Mouse (Mus musculus): ENCODE results near the gene Insc. TPM values are rescaled to one million over a fixed set of nuclear protein-coding genes. Genes with fewer than 3 reads are reported as not detected.

Insc gene
- polyA plus RNA-seq, 1 experiment, result 2.3 TPM

GRCm38 (mm10) chr7:114738166-114738565 lies 5.3 kb upstream of the Insc start:
- no peak for DNase-seq (ENCODE audit: low read depth)
- TF ChIP-seq CTCF (IDR thresholded peaks at IDR 0.05; ENCODE audit: borderline replicate concordance, extremely low read depth, insufficient read depth, insufficient read length) (no peak), POLR2A (IDR thresholded peaks at IDR 0.05; ENCODE audit: borderline replicate concordance, extremely low read depth, insufficient read depth, insufficient read length, poor library complexity, severe bottlenecking) (no peak)

- DNase-seq (ENCODE audit: low read depth), result no peak
Measured at GRCm38 (mm10) chr7:114740360-114741165, 2.9 kb upstream of the Insc start.

GRCm38 (mm10) chr7:114744639-114745245 lies 1.2 kb downstream of the Insc start:
- DNase-seq (ENCODE audit: low read depth), result peak; percentile 10
- TF ChIP-seq POLR2A (IDR thresholded peaks at IDR 0.05; ENCODE audit: borderline replicate concordance, extremely low read depth, insufficient read depth, insufficient read length, poor library complexity, severe bottlenecking) (no peak), CTCF (IDR thresholded peaks at IDR 0.05; ENCODE audit: borderline replicate concordance, extremely low read depth, insufficient read depth, insufficient read length) (no peak)

More at GRCm38 (mm10) chr7:114740360-114741165, 2.9 kb upstream of the Insc start:
- TF ChIP-seq CTCF (IDR thresholded peaks at IDR 0.05; ENCODE audit: borderline replicate concordance, extremely low read depth, insufficient read depth, insufficient read length) (peak; percentile 44; the same call in 1 of the 2 replicates), POLR2A (IDR thresholded peaks at IDR 0.05; ENCODE audit: borderline replicate concordance, extremely low read depth, insufficient read depth, insufficient read length, poor library complexity, severe bottlenecking) (no peak)

- TF ChIP-seq POLR2A (IDR thresholded peaks at IDR 0.05; ENCODE audit: borderline replicate concordance, extremely low read depth, insufficient read depth, insufficient read length, poor library complexity, severe bottlenecking) (no peak), CTCF (IDR thresholded peaks at IDR 0.05; ENCODE audit: borderline replicate concordance, extremely low read depth, insufficient read depth, insufficient read length) (peak; percentile 30; the same call in 1 of the 2 replicates)
Measured at GRCm38 (mm10) chr7:114745481-114746271, 2.2 kb downstream of the Insc start.

DNA sequence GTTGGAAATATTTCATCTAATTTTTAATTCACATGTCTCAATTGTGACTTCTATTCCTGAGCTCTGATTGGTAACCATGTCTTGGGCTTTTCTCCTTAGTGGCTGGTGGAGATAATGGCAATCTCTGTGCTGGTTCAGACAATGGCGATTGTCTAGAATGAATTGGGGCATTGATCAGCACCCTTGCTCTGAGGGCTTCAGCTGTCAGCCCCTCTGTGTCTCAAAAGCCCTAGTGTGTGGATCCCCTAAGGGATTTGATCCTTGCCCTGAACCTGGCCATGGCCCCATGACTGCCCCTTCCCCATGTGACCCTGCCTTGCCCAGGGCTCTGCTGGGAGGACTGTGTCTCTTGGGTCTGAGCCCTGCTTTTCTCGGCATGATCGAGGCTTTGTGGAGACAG lies 4.1 kb downstream of the Insc start:
- TF ChIP-seq POLR2A (IDR thresholded peaks at IDR 0.05; ENCODE audit: borderline replicate concordance, extremely low read depth, insufficient read depth, insufficient read length, poor library complexity, severe bottlenecking) (no peak), CTCF (IDR thresholded peaks at IDR 0.05; ENCODE audit: borderline replicate concordance, extremely low read depth, insufficient read depth, insufficient read length) (no peak)
- DNase-seq (ENCODE audit: low read depth), result no peak

More at GRCm38 (mm10) chr7:114745481-114746271, 2.2 kb downstream of the Insc start:
- DNase-seq (ENCODE audit: low read depth), result peak; percentile 15

DNA sequence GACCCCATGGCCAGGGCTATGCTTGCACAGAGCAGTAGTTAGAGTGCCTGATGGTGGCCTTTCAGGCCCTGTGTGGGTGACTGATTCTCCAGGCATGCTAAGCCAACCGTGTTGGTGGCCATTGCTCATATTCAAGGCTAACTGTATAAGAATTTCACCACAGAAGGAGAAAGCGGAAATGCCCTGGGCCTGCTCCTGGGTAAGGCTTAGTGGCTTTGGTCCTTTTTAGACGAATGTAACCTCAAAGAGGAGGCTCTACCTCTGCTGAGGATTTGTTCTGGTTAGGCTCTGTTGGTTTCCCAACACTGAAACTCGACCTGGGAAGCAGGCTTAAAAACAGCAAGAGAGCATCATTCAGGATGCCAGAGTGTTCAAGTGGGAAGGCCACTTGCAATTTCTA lies 4.7 kb downstream of the Insc start:
- no peak for TF ChIP-seq POLR2A (IDR thresholded peaks at IDR 0.05; ENCODE audit: borderline replicate concordance, extremely low read depth, insufficient read depth, insufficient read length, poor library complexity, severe bottlenecking)
- no peak for TF ChIP-seq CTCF (IDR thresholded peaks at IDR 0.05; ENCODE audit: borderline replicate concordance, extremely low read depth, insufficient read depth, insufficient read length)
- DNase-seq (ENCODE audit: low read depth), result no peak

GRCm38 (mm10) chr7:114753471-114753870 lies 10.0 kb downstream of the Insc start:
- TF ChIP-seq CTCF (IDR thresholded peaks at IDR 0.05; ENCODE audit: borderline replicate concordance, extremely low read depth, insufficient read depth, insufficient read length) (no peak), POLR2A (IDR thresholded peaks at IDR 0.05; ENCODE audit: borderline replicate concordance, extremely low read depth, insufficient read depth, insufficient read length, poor library complexity, severe bottlenecking) (no peak)
- peak; percentile 48 for DNase-seq (ENCODE audit: low read depth)

- peak; percentile 29 for DNase-seq (ENCODE audit: low read depth)
- TF ChIP-seq CTCF (IDR thresholded peaks at IDR 0.05; ENCODE audit: borderline replicate concordance, extremely low read depth, insufficient read depth, insufficient read length) (no peak), POLR2A (IDR thresholded peaks at IDR 0.05; ENCODE audit: borderline replicate concordance, extremely low read depth, insufficient read depth, insufficient read length, poor library complexity, severe bottlenecking) (no peak)
Measured at GRCm38 (mm10) chr7:114754196-114754595, 10.7 kb downstream of the Insc start.

DNA sequence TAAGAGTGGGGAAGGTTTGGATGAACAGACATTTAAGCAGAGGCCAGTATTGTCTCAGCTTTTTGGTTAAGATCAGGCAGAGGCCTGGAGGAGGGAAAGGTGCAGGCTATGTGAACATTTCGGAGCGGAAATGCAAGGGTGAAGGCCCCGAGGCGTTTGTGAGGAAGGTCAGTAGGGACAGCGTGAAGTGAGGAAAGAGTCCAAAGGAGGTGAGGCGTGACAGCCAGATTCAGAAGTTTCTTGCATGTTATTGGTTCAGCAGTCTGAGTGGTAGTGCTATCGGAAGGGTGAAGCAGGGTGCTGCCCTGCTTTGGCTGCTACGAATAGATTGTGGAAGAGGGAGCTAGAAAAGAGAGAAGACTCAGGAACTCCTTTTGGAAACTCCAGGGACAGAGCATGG lies 11.1 kb downstream of the Insc start:
- TF ChIP-seq POLR2A (IDR thresholded peaks at IDR 0.05; ENCODE audit: borderline replicate concordance, extremely low read depth, insufficient read depth, insufficient read length, poor library complexity, severe bottlenecking), result no peak
- no peak for TF ChIP-seq CTCF (IDR thresholded peaks at IDR 0.05; ENCODE audit: borderline replicate concordance, extremely low read depth, insufficient read depth, insufficient read length)
- DNase-seq (ENCODE audit: low read depth), result no peak

DNA sequence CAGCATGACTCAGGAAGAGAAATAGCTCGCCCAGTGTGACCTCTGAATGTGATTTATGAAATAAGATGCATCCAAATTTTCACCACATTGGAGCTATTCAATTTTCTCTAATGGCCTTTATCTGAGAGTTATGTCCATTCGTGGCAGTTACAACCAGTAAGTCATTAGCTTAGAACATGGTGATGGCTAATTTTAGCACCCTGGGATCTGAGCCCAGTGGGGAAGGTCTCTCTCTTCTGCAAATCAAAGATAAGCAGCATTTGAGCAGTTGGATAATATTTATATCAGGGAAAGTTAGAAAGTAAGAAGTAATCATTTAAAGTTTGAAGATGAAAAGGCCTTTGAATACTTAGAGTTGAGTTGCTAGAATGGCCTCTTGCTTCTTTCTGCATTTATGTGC lies 19.2 kb downstream of the Insc start:
- DNase-seq (ENCODE audit: low read depth), result no peak
- no peak for TF ChIP-seq CTCF (IDR thresholded peaks at IDR 0.05; ENCODE audit: borderline replicate concordance, extremely low read depth, insufficient read depth, insufficient read length)
- TF ChIP-seq POLR2A (IDR thresholded peaks at IDR 0.05; ENCODE audit: borderline replicate concordance, extremely low read depth, insufficient read depth, insufficient read length, poor library complexity, severe bottlenecking), result no peak

GRCm38 (mm10) chr7:114765273-114765672 lies 21.8 kb downstream of the Insc start:
- TF ChIP-seq CTCF (IDR thresholded peaks at IDR 0.05; ENCODE audit: borderline replicate concordance, extremely low read depth, insufficient read depth, insufficient read length), result no peak
- TF ChIP-seq POLR2A (IDR thresholded peaks at IDR 0.05; ENCODE audit: borderline replicate concordance, extremely low read depth, insufficient read depth, insufficient read length, poor library complexity, severe bottlenecking), result no peak
- no peak for DNase-seq (ENCODE audit: low read depth)

Data from brain, embryonic 14.5 days (tissue).